Comparison of ENCODE assay signal across 8 mouse cellular contexts in the genomic region with DNA sequence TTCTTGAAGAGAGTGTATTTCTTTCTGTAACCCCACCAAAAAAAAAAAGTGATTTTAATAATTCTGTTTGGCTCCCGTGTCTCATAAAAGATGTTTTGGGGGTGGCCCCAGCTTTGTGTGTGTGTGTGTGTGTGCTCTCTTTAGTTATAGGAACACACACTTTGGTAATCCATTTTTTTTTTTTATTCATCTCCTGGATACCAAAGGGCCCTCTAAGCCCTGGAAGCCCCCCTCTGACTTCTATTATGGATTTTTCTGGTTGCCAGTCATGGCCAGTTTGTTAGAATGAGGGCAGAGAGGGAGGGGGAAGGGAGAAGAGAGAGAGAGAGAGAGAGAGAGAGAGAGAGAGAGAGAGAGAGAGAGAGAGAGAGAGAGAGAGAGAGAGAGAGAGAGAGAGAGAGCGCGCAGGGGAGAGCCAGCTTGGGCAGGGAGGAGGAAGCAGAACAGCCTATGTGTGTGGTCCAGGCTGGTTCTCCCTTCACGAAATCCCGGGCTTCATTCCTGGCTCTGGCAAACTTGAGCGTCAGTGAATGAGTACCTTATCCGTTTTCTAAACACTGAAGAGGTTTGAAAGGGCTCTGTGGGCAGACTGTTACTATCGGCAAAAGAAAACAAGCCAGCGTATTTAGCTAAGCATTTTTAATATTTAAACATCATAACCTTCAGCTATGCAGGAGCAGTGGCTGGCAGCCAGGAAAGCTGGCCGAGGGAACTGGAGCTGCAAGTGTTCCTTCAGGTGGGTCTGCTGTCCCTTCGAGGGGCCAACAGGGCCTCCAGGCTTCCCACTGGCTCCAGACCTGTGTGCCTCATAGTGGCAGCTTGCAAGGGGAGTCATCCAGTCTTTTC.
A peak's percentile ranks its signal among the peaks of the same experiment; 100 is the strongest.
DNase-seq lines count a peak whose midpoint lies in the region; ATAC-seq and TF ChIP-seq lines count a peak whose summit lies in the region.

No protein-coding gene starts in this region.

- no peak overlapping the region for H3K9ac ChIP-seq in intestine, embryonic 15.5 days
- H3K9ac ChIP-seq in midbrain, embryonic 16.5 days (ENCODE audit: low read depth, low read length) = peak overlapping the region; percentile 44

- no peaks in the 10 kb centered on the region for H3K27me3 ChIP-seq in G1E (ENCODE audit: insufficient read depth, low read length)
- H3K27me3 ChIP-seq in intestine, embryonic 15.5 days (replicated peaks) = no peaks in the 10 kb centered on the region
- H3K27me3 ChIP-seq in midbrain, embryonic 16.5 days (ENCODE audit: control insufficient read depth, insufficient read depth, low read depth, low read length) = peaks cover 13% of the 10 kb centered on the region

- H3K4me3 ChIP-seq in G1E (ENCODE audit: low read depth, low read length) = peak overlapping the region; percentile 57; the same call in 1 of the 2 replicates
- no peak overlapping the region for H3K4me3 ChIP-seq in intestine, embryonic 15.5 days (replicated peaks)
- H3K4me3 ChIP-seq in midbrain, embryonic 16.5 days (ENCODE audit: low read depth, low read length) = peak overlapping the region; percentile 1; the same call in 1 of the 2 replicates

- peak overlapping the region; percentile 76 for H3K27ac ChIP-seq in intestine, embryonic 15.5 days
- H3K27ac ChIP-seq in midbrain, embryonic 16.5 days (ENCODE audit: low read length) = peak overlapping the region; percentile 77

- no peaks in the 10 kb centered on the region for H3K9me3 ChIP-seq in G1E (replicated peaks)
- no peaks in the 10 kb centered on the region for H3K9me3 ChIP-seq in intestine, embryonic 15.5 days
- peaks cover 5% of the 10 kb centered on the region; the same call in 1 of the 2 replicates for H3K9me3 ChIP-seq in midbrain, embryonic 16.5 days (replicated peaks; ENCODE audit: control insufficient read depth, low read length, poor library complexity, severe bottlenecking)

- intact Hi-C loops in left cerebral cortex, postnatal 25 days (cut with DNase I) = no loop called here

- no peaks in the 10 kb centered on the region for H3K36me3 ChIP-seq in G1E (replicated peaks)
- H3K36me3 ChIP-seq in intestine, embryonic 15.5 days = no peaks in the 10 kb centered on the region
- no peaks in the 10 kb centered on the region for H3K36me3 ChIP-seq in midbrain, embryonic 16.5 days (ENCODE audit: control insufficient read depth, insufficient read depth, low read length)

- peaks cover 58% of the 10 kb centered on the region for H3K4me1 ChIP-seq in G1E (ENCODE audit: insufficient read depth, low read depth, low read length)
- H3K4me1 ChIP-seq in intestine, embryonic 15.5 days (replicated peaks) = peaks cover 26% of the 10 kb centered on the region
- peaks cover 14% of the 10 kb centered on the region for H3K4me1 ChIP-seq in midbrain, embryonic 16.5 days (ENCODE audit: control insufficient read depth, insufficient read depth, low read length)

- no peak for ATAC-seq in G1E (ENCODE audit: extremely low read depth, insufficient number of reproducible peaks, low FRiP score, poor library complexity, severe bottlenecking)
- peak; percentile 57 for ATAC-seq in intestine, embryonic 15.5 days
- ATAC-seq in midbrain, embryonic 16.5 days = peak; percentile 60
- ATAC-seq in inflammation-experienced regulatory T-cells, adult 6 months = no peak

- peak overlapping the region; percentile 13 for H3K4me2 ChIP-seq in intestine, embryonic 15.5 days (replicated peaks)
- peak overlapping the region; percentile 38 for H3K4me2 ChIP-seq in midbrain, embryonic 16.5 days (ENCODE audit: low read length)

- DNase-seq in G1E (ENCODE audit: low spot score) = no peak
- peak; percentile 30 for DNase-seq in adrenal gland, postnatal 25 days
- DNase-seq in fibroblast of lung, adult 2 months (ENCODE audit: low read depth) = peak; percentile 62
- DNase-seq in left cerebral cortex, postnatal 25 days (ENCODE audit: low spot score in 2 of 2) = peak; percentile 9 to 43
- no peak for DNase-seq in spleen, postnatal 10 days (ENCODE audit: low spot score in 2 of 2)

- WGBS in intestine, embryonic 15.5 days = 13% methylated on average over 11 of the region's 11 CpGs
- WGBS in midbrain, embryonic 16.5 days = 3% methylated on average over 11 of the region's 11 CpGs

- no peak for TF ChIP-seq CTCF in G1E (IDR thresholded peaks at IDR 0.05; ENCODE audit: low read depth, low read length)

Comparison
In these comparisons a context has a peak if more than half of its experiments do, and no peak if none do; other contexts are left out.
1. ATAC-seq: peak in intestine, embryonic 15.5 days (single experiment) and midbrain, embryonic 16.5 days (single experiment); none in G1E (single experiment) and inflammation-experienced regulatory T-cells, adult 6 months (single experiment).
2. DNase-seq: peak in adrenal gland, postnatal 25 days (single experiment), fibroblast of lung, adult 2 months (single experiment) and left cerebral cortex, postnatal 25 days (2 of 2); none in G1E (single experiment) and spleen, postnatal 10 days (0 of 2).